ENCODE assay signal across 8 mouse cellular contexts in the genomic region with DNA sequence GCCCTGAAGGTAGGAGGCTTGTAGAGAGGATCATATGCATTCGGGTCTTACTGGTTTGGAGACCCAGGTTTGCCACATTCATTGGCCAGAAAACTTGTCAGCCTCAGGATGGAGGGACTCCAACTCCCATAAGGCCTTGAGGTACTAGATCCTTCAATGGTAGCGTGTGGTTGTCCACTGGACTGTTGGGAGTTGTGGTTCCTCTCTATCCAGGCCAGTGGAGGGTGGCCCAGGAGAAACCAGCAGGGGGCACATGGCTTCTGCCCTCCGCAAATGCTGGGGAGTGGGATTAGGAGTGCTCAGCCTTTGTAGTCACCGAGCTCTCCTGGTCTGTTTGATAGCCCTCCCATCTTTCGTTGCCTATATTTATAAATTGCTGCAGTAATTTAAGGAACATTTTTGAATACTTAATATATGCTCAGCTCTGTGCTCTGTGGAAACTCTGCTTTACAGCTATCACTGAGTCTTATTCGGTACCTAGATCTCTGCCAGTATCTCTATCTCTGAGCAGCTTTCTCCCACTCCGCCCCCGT. TPM values are rescaled to one million over a fixed set of nuclear protein-coding genes. Genes with fewer than 3 reads are reported as not detected.
DNase-seq lines count a peak whose midpoint lies in the region; ATAC-seq and TF ChIP-seq lines count a peak whose summit lies in the region.

No protein-coding gene starts in this region.

- H3K36me3 ChIP-seq in hindbrain, embryonic 15.5 days: no peaks in the 10 kb centered on the region

- peaks cover 79% of the 10 kb centered on the region for H3K4me1 ChIP-seq in hindbrain, embryonic 15.5 days (replicated peaks)

- H3K27me3 ChIP-seq in hindbrain, embryonic 15.5 days: no peaks in the 10 kb centered on the region

- H3K4me2 ChIP-seq in hindbrain, embryonic 15.5 days: peak overlapping the region; percentile 89

- peak overlapping the region; percentile 26 for H3K9ac ChIP-seq in hindbrain, embryonic 15.5 days

- H3K27ac ChIP-seq in hindbrain, embryonic 15.5 days (replicated peaks): peak overlapping the region; percentile 94
- peak overlapping the region; percentile 79 for H3K27ac ChIP-seq in left cerebral cortex, adult 2 months

- no peaks in the 10 kb centered on the region for H3K9me3 ChIP-seq in hindbrain, embryonic 15.5 days

- DNase-seq in WW6 (ENCODE audit: low read depth, low spot score): peak; percentile 86
- DNase-seq in cerebellum, postnatal 25 days: peak; percentile 71 to 82
- peak; percentile 70 to 85 for DNase-seq in frontal cortex, postnatal 36 days (ENCODE audit: low spot score in 2 of 2)
- peak; percentile 64 to 67 for DNase-seq in left cerebral cortex, adult 2 months (ENCODE audit: extremely low spot score in 1 of 2, low spot score in 2 of 2)
- peak; percentile 80 to 81 for DNase-seq in lung, postnatal 4 days
- DNase-seq in retina, postnatal 1 day: peak; percentile 94
- DNase-seq in thymus, postnatal 36 days: peak; percentile 69 to 79

- under 1% methylated on average over 8 of the region's 8 CpGs for WGBS in hindbrain, embryonic 15.5 days

- ATAC-seq in hindbrain, embryonic 15.5 days (ENCODE audit: low FRiP score, low read depth): peak; percentile 68

- H3K4me3 ChIP-seq in hindbrain, embryonic 15.5 days: peak overlapping the region; percentile 54
- peak overlapping the region; percentile 74 for H3K4me3 ChIP-seq in left cerebral cortex, adult 2 months

- intact Hi-C loops in left cerebral cortex, adult 2 months (cut with DNase I): no loop called here

- TF ChIP-seq CTCF in left cerebral cortex, adult 2 months (IDR thresholded peaks at IDR 0.05): peak; percentile 61

RNA-seq across cellular contexts. Expression of a gene that starts 4.1 kb away (rescaled TPM):
- polyA plus RNA-seq in hindbrain, embryonic 15.5 days (2015; fragmentation: Nextera tagmentation; extraction: Ambion mirVana): 23.8 and 24.1 TPM in 2 replicates
- total RNA-seq in left cerebral cortex, adult 2 months (2021): 100 to 1,000 TPM; 818 to 875 TPM

RNA-seq across cellular contexts. Expression of a gene that starts 5.6 kb away (rescaled TPM):
- 58.0 and 62.2 TPM in 2 replicates for polyA plus RNA-seq in hindbrain, embryonic 15.5 days (2015; fragmentation: Nextera tagmentation; extraction: Ambion mirVana)
- 10 to 100 TPM; 59.4 to 62.5 TPM for total RNA-seq in left cerebral cortex, adult 2 months (2021)

RNA-seq across cellular contexts. Expression of a gene that starts 20.4 kb away (rescaled TPM):
- polyA plus RNA-seq in hindbrain, embryonic 15.5 days (2015; fragmentation: Nextera tagmentation; extraction: Ambion mirVana): 26.4 and 28.7 TPM in 2 replicates
- total RNA-seq in left cerebral cortex, adult 2 months (2021): 10 to 100 TPM; 32.6 to 32.9 TPM

RNA-seq across cellular contexts. Expression of a gene that starts 25.2 kb away (rescaled TPM):
- polyA plus RNA-seq in hindbrain, embryonic 15.5 days (2015; fragmentation: Nextera tagmentation; extraction: Ambion mirVana): 56.1 and 62.2 TPM in 2 replicates
- 10 to 100 TPM; 44.3 to 48.9 TPM for total RNA-seq in left cerebral cortex, adult 2 months (2021)

RNA-seq across cellular contexts. Expression of a gene that starts 29.9 kb away (rescaled TPM):
- 561 and 571 TPM in 2 replicates for polyA plus RNA-seq in hindbrain, embryonic 15.5 days (2015; fragmentation: Nextera tagmentation; extraction: Ambion mirVana)
- total RNA-seq in left cerebral cortex, adult 2 months (2021): 100 to 1,000 TPM; 209 to 215 TPM

Comparison
In these comparisons a context has a peak if more than half of its experiments do, and no peak if none do; other contexts are left out.
1. Peak in every context shown above with its lines: DNase-seq, ATAC-seq, H3K4me3 ChIP-seq and H3K27ac ChIP-seq.